Mouse (Mus musculus): ENCODE measurements around the gene Gm364. TPM values are rescaled to one million over a fixed set of nuclear protein-coding genes. Genes with fewer than 3 reads are reported as not detected.

The Gm364 gene
- not detected in 2 replicates for polyA plus RNA-seq (2014; fragmentation: Nextera tagmentation; extraction: Ambion mirVana)

DNA sequence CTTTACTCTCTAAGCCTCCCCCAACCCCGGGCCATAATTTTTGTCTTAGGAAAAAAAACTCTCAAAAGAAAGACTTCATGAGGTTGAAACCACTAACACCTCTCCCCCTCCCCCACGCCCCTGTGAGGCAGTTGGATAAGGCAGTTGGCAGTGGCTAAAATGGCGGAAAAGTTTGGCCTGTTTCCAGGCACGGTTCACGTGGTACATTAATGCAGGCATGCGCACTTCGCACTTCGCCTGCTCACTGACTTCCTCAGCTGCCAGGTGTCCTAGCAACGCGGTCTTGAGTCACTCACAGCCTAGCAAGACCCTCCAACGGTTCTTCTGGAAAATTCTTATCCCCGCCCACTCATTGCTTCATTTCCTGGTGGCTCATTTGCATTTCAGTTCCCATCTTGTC is at the start of gene Gm364:
Gene Gm364 (plus strand): TSS at position 386 of the 400 bp plus-strand sequence.
- 85% methylated on average over 12 of the region's 12 CpGs for WGBS
- Histone ChIP-seq H3K4me1 (replicated peaks; ENCODE audit: control insufficient read depth, insufficient read depth, low read length) (no peaks in the 10 kb centered on the region), H3K9ac (ENCODE audit: low read depth, low read length) (no peak within 1 kb of the TSS), H3K4me3 (ENCODE audit: low read depth, low read length) (no peak within 1 kb of the TSS), H3K9me3 (ENCODE audit: control insufficient read depth, low read length) (no peaks in the 10 kb centered on the region), H3K27ac (ENCODE audit: low read depth, low read length) (no peak within 1 kb of the TSS), H3K27me3 (replicated peaks; ENCODE audit: control insufficient read depth, insufficient read depth, low read length) (no peaks in the 10 kb centered on the region), H3K36me3 (ENCODE audit: control insufficient read depth, insufficient read depth, low read length) (no peaks in the 10 kb centered on the region), H3K4me2 (no peak within 1 kb of the TSS)
- no peak for DNase-seq (ENCODE audit: low spot score)
- no peak for ATAC-seq (replicated peaks; ENCODE audit: low FRiP score)

DNA sequence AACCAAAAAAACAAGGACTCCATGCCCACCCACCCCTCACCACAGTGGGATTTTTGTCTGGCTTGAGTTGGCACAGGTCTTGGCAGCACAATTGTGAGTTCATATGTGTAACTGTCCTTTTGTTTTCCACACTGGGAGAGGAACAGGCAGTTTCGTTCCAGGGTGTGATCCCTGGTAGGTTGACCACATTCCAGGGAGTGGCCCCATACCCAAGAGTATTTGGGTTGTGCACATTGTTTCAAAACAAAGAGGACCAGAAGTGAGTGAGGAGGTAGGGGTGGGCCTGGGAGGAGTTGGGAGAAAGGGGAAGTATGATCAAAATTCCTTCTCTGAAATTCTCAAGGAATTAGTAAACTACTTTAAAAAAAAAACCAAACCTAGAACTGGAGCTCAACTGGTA is 49.6 kb upstream of the Gm364 start:
- 66% methylated on average over 1 of the region's 1 CpGs for WGBS
- ATAC-seq (replicated peaks; ENCODE audit: low FRiP score) (no peak), DNase-seq (ENCODE audit: low spot score) (no peak)
- Histone ChIP-seq H3K27ac (ENCODE audit: low read depth, low read length) (no peak overlapping the region), H3K4me2 (no peak overlapping the region), H3K4me3 (ENCODE audit: low read depth, low read length) (no peak overlapping the region), H3K9ac (ENCODE audit: low read depth, low read length) (no peak overlapping the region), H3K27me3 (replicated peaks; ENCODE audit: control insufficient read depth, insufficient read depth, low read length) (no peaks in the 10 kb centered on the region), H3K36me3 (ENCODE audit: control insufficient read depth, insufficient read depth, low read length) (no peaks in the 10 kb centered on the region), H3K4me1 (replicated peaks; ENCODE audit: control insufficient read depth, insufficient read depth, low read length) (no peaks in the 10 kb centered on the region), H3K9me3 (ENCODE audit: control insufficient read depth, low read length) (no peaks in the 10 kb centered on the region)

DNA sequence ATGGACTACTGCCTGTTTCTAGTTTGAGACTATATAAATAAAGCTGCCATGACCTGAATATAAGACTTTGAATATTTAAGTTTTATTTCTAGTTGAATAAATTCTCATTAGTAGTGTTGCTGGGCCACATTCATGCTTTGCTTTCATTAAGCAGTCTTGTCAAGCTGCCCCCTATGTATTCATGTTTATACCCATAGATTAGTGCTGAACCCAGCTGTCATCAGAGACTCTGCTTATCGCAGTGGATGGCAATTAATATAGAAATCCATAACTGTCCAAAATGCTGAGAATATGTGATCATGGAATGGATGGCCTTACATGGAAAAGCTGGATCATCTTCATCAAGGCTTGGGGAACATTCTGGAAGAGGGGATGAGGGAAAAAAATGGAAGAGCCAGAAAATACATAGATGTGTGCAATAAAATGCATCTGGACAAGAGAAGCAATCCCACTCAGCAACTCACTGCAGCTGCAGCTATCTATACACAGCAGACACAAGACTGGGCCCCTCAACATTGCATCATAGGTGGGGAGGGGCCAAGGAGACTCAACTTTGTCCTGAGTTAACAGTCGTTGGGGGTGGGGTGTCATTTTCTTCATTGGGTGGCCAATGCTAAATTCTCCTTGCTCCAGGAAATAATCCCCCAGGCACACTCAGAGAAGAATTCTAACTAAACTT is 43.9 kb upstream of the Gm364 start:
- DNase-seq (ENCODE audit: low spot score) = peak; percentile 42
- H3K4me1 ChIP-seq (replicated peaks; ENCODE audit: control insufficient read depth, insufficient read depth, low read length) = no peaks in the 10 kb centered on the region
- no peak overlapping the region for H3K9ac ChIP-seq (ENCODE audit: low read depth, low read length)

DNA sequence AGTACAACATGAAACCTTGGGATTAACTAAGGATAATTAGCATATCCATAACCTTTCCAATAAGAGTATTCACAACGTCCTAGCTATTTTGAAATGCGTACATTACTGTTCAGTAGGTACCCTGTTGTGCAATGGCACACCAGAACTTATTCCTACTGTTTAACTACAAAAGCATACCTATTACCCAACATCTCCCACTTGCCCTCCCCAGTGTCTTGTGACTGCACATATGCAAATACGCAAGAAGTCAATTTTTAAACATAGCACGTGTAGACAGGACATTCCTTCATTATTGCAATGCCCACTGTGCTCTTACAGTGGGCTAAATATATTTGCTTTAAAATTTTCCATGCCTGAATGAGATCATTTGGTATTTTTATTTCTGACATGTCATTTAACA is 36.0 kb upstream of the Gm364 start:
- Histone ChIP-seq H3K9me3 (ENCODE audit: control insufficient read depth, low read length) (no peaks in the 10 kb centered on the region), H3K9ac (ENCODE audit: low read depth, low read length) (no peak overlapping the region), H3K4me2 (no peak overlapping the region), H3K27ac (ENCODE audit: low read depth, low read length) (no peak overlapping the region), H3K36me3 (ENCODE audit: control insufficient read depth, insufficient read depth, low read length) (no peaks in the 10 kb centered on the region; the same call in 1 of the 2 replicates), H3K4me1 (replicated peaks; ENCODE audit: control insufficient read depth, insufficient read depth, low read length) (no peaks in the 10 kb centered on the region), H3K27me3 (replicated peaks; ENCODE audit: control insufficient read depth, insufficient read depth, low read length) (no peaks in the 10 kb centered on the region), H3K4me3 (ENCODE audit: low read depth, low read length) (no peak overlapping the region)
- DNase-seq (ENCODE audit: low spot score) (no peak), ATAC-seq (replicated peaks; ENCODE audit: low FRiP score) (peak; percentile 6; the same call in 1 of the 2 replicates)
- WGBS = 80% methylated on average over 4 of the region's 4 CpGs

More for the DNA sequence above, 43.9 kb upstream of the Gm364 start:
- no peak overlapping the region for H3K4me3 ChIP-seq (ENCODE audit: low read depth, low read length)
- H3K36me3 ChIP-seq (ENCODE audit: control insufficient read depth, insufficient read depth, low read length) = no peaks in the 10 kb centered on the region
- no peaks in the 10 kb centered on the region for H3K27me3 ChIP-seq (replicated peaks; ENCODE audit: control insufficient read depth, insufficient read depth, low read length)
- H3K9me3 ChIP-seq (ENCODE audit: control insufficient read depth, low read length) = no peaks in the 10 kb centered on the region
- peak overlapping the region; percentile 27; the same call in 1 of the 2 replicates for H3K4me2 ChIP-seq
- 49% methylated on average over 2 of the region's 2 CpGs for WGBS
- peak; percentile 98 for ATAC-seq (replicated peaks; ENCODE audit: low FRiP score)
- H3K27ac ChIP-seq (ENCODE audit: low read depth, low read length) = peak overlapping the region; percentile 40

DNA sequence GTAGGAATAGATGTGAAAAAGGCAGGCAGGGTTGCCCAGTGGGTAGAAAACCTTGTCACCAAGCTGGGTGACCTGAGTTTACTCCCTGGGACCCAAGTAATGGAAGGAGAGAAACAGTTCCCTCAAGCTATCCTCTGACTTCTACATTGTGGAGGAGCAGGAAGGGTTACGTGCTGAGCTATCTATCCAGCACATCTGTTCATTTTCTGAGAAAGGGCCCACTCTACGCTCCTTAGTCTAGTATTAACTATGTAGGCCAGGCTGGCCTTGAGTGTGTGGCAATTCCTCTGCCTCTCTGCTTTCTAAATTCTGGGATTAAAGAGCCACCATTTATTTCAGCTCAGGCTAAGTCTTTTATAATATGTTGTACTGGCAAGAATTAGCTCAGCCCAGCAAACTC is 35.4 kb upstream of the Gm364 start:
- WGBS = 67% methylated on average over 2 of the region's 2 CpGs
- no peaks in the 10 kb centered on the region for H3K4me1 ChIP-seq (replicated peaks; ENCODE audit: control insufficient read depth, insufficient read depth, low read length)
- peak overlapping the region; percentile 40; the same call in 1 of the 2 replicates for H3K4me2 ChIP-seq
- H3K4me3 ChIP-seq (ENCODE audit: low read depth, low read length) = no peak overlapping the region
- H3K9ac ChIP-seq (ENCODE audit: low read depth, low read length) = no peak overlapping the region
- H3K9me3 ChIP-seq (ENCODE audit: control insufficient read depth, low read length) = no peaks in the 10 kb centered on the region
- H3K27me3 ChIP-seq (replicated peaks; ENCODE audit: control insufficient read depth, insufficient read depth, low read length) = no peaks in the 10 kb centered on the region
- H3K36me3 ChIP-seq (ENCODE audit: control insufficient read depth, insufficient read depth, low read length) = no peaks in the 10 kb centered on the region; the same call in 1 of the 2 replicates
- ATAC-seq (replicated peaks; ENCODE audit: low FRiP score) (peak; percentile 97), DNase-seq (ENCODE audit: low spot score) (no peak)
- H3K27ac ChIP-seq (ENCODE audit: low read depth, low read length) = peak overlapping the region; percentile 65

DNA sequence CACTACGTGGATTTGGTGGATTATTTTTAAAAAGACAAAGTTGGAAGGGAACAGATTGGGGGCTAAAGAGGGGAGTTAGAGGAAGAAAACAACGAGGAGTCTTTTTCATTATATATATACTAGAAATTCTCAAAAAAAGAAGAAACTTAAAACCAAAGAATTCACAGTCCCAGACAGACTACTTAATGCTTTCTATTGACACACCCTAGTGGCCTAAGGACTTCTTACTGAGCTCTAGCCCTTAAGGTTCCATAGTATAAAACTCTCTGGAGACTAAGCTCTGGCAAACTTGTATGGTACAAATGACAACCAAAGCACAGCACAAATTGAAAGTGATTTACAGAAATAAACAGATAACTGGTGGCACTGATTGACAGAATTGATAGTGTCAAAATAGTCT is 34.9 kb upstream of the Gm364 start:
- Histone ChIP-seq H3K4me2 (peak overlapping the region; percentile 40; the same call in 1 of the 2 replicates), H3K9ac (ENCODE audit: low read depth, low read length) (no peak overlapping the region), H3K9me3 (ENCODE audit: control insufficient read depth, low read length) (no peaks in the 10 kb centered on the region), H3K4me1 (replicated peaks; ENCODE audit: control insufficient read depth, insufficient read depth, low read length) (no peaks in the 10 kb centered on the region), H3K27ac (ENCODE audit: low read depth, low read length) (peak overlapping the region; percentile 65; the same call in 1 of the 2 replicates), H3K27me3 (replicated peaks; ENCODE audit: control insufficient read depth, insufficient read depth, low read length) (no peaks in the 10 kb centered on the region), H3K4me3 (ENCODE audit: low read depth, low read length) (no peak overlapping the region), H3K36me3 (ENCODE audit: control insufficient read depth, insufficient read depth, low read length) (no peaks in the 10 kb centered on the region; the same call in 1 of the 2 replicates)
- ATAC-seq (replicated peaks; ENCODE audit: low FRiP score) (0 out of 2 replicates have a peak, but pooled peaks have one; percentile 44), DNase-seq (ENCODE audit: low spot score) (no peak)
- WGBS = 60% methylated on average over 2 of the region's 2 CpGs

DNA sequence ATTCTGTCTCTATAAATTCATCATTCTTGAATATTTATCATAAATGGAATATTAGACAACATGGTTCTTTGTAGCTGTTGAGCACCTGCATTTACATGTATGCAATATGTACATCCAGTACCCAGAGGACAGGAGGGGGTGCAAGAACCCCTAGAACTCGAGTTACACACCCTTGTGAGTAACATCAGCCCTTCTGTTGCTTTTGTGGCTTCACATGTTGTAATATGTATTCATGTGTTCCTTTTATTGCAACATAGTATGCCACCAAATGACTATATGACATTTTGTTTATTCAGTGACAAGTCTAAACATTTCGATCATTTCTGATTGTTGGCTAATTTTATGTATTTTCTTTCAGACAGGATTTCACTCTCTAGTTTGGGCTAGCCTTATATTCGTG is 31.9 kb upstream of the Gm364 start:
- Histone ChIP-seq H3K9ac (ENCODE audit: low read depth, low read length) (no peak overlapping the region), H3K27me3 (replicated peaks; ENCODE audit: control insufficient read depth, insufficient read depth, low read length) (no peaks in the 10 kb centered on the region), H3K4me1 (replicated peaks; ENCODE audit: control insufficient read depth, insufficient read depth, low read length) (no peaks in the 10 kb centered on the region), H3K9me3 (ENCODE audit: control insufficient read depth, low read length) (no peaks in the 10 kb centered on the region), H3K4me3 (ENCODE audit: low read depth, low read length) (no peak overlapping the region), H3K27ac (ENCODE audit: low read depth, low read length) (no peak overlapping the region), H3K36me3 (ENCODE audit: control insufficient read depth, insufficient read depth, low read length) (peaks cover 2% of the 10 kb centered on the region; the same call in 1 of the 2 replicates), H3K4me2 (no peak overlapping the region)
- no peak for ATAC-seq (replicated peaks; ENCODE audit: low FRiP score)
- WGBS = 74% methylated on average over 3 of the region's 3 CpGs
- no peak for DNase-seq (ENCODE audit: low spot score)

DNA sequence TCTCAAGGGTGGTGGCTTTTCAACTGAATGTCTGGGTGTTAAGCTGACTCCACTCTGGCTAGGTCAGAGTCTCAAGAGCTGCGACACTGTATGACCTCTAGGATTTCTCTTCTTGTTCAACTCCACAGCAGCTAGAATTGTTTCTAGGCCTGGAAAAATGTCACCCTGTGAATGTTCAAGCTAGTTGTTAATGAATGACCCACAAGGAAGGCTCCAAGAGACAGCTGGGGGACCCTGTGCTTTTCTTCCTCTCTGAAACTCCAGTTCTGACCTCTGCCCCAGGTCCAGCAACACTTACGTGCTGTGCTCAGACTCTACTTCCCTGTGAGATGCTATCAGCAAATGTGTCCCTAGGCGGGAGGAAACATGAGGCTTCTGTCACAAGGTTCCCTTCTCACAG is 30.4 kb upstream of the Gm364 start:
- 85% methylated on average over 3 of the region's 3 CpGs for WGBS
- Histone ChIP-seq H3K4me3 (ENCODE audit: low read depth, low read length) (no peak overlapping the region), H3K4me1 (replicated peaks; ENCODE audit: control insufficient read depth, insufficient read depth, low read length) (no peaks in the 10 kb centered on the region), H3K9ac (ENCODE audit: low read depth, low read length) (no peak overlapping the region), H3K27ac (ENCODE audit: low read depth, low read length) (no peak overlapping the region), H3K4me2 (no peak overlapping the region), H3K27me3 (replicated peaks; ENCODE audit: control insufficient read depth, insufficient read depth, low read length) (no peaks in the 10 kb centered on the region), H3K36me3 (ENCODE audit: control insufficient read depth, insufficient read depth, low read length) (peaks cover 2% of the 10 kb centered on the region; the same call in 1 of the 2 replicates), H3K9me3 (ENCODE audit: control insufficient read depth, low read length) (no peaks in the 10 kb centered on the region)
- ATAC-seq (replicated peaks; ENCODE audit: low FRiP score) = no peak
- no peak for DNase-seq (ENCODE audit: low spot score)

DNA sequence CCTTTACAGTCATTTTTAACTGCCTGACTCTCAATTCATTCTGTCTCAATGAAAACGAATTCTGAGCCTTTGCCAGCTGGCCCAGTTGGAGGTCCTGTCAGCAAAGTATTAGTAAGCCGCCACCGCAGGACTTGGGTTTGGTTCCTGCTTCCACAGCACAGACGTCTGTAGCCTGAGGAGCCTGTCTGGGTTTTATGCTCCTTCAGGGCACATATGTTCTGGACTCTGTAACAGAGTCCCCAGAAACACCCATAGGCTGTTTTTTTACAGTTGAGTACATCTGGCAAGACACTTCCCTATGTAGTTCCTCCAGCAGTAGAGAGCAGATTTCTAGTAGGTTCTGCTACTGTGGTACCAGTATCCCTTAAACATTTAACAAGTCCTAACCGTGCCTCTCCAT is 28.0 kb upstream of the Gm364 start:
- no peaks in the 10 kb centered on the region for H3K27me3 ChIP-seq (replicated peaks; ENCODE audit: control insufficient read depth, insufficient read depth, low read length)
- DNase-seq (ENCODE audit: low spot score) (no peak), ATAC-seq (replicated peaks; ENCODE audit: low FRiP score) (no peak)
- 84% methylated on average over 5 of the region's 5 CpGs for WGBS
- H3K4me1 ChIP-seq (replicated peaks; ENCODE audit: control insufficient read depth, insufficient read depth, low read length) = no peaks in the 10 kb centered on the region
- H3K9ac ChIP-seq (ENCODE audit: low read depth, low read length) = no peak overlapping the region
- H3K4me3 ChIP-seq (ENCODE audit: low read depth, low read length) = no peak overlapping the region
- no peak overlapping the region for H3K27ac ChIP-seq (ENCODE audit: low read depth, low read length)
- no peaks in the 10 kb centered on the region for H3K9me3 ChIP-seq (ENCODE audit: control insufficient read depth, low read length)
- H3K36me3 ChIP-seq (ENCODE audit: control insufficient read depth, insufficient read depth, low read length) = peaks cover 4% of the 10 kb centered on the region; the same call in 1 of the 2 replicates
- H3K4me2 ChIP-seq = no peak overlapping the region
